ENCODE assay signal across 8 mouse cellular contexts in genomic region chr17:32492349-32492980, GRCm38 (mm10). TPM values are rescaled to one million over a fixed set of nuclear protein-coding genes. Genes with fewer than 3 reads are reported as not detected.
A peak's percentile ranks its signal among the peaks of the same experiment; 100 is the strongest.
DNase-seq lines count a peak whose midpoint lies in the region; ATAC-seq and TF ChIP-seq lines count a peak whose summit lies in the region.

No protein-coding gene starts in this region.

- peaks cover 26% of the 10 kb centered on the region for H3K27me3 ChIP-seq in forebrain, embryonic 12.5 days
- peaks cover 15% of the 10 kb centered on the region for H3K27me3 ChIP-seq in hindbrain, embryonic 12.5 days
- H3K27me3 ChIP-seq in limb, embryonic 14.5 days (ENCODE audit: control insufficient read depth, insufficient read depth, low read length): no peaks in the 10 kb centered on the region
- H3K27me3 ChIP-seq in midbrain, embryonic 12.5 days: peaks cover 27% of the 10 kb centered on the region

- 7% methylated on average over 30 of the region's 30 CpGs for WGBS in forebrain, embryonic 12.5 days
- WGBS in hindbrain, embryonic 12.5 days: 6% methylated on average over 30 of the region's 30 CpGs
- 9% methylated on average over 29 of the region's 30 CpGs for WGBS in limb, embryonic 14.5 days
- 7% methylated on average over 30 of the region's 30 CpGs for WGBS in midbrain, embryonic 12.5 days

- no peak for TF ChIP-seq POLR2A in limb, embryonic 14.5 days (IDR thresholded peaks at IDR 0.05; ENCODE audit: borderline replicate concordance, extremely low read depth, insufficient read depth, insufficient read length)

- H3K4me3 ChIP-seq in forebrain, embryonic 12.5 days (replicated peaks): peak overlapping the region; percentile 33
- H3K4me3 ChIP-seq in hindbrain, embryonic 12.5 days: peak overlapping the region; percentile 24
- H3K4me3 ChIP-seq in limb, embryonic 14.5 days (replicated peaks; ENCODE audit: low read length): peak overlapping the region; percentile 24
- H3K4me3 ChIP-seq in midbrain, embryonic 12.5 days: peak overlapping the region; percentile 34

- 0 out of 2 replicates have a peak, but pooled peaks cover 4% of the 10 kb centered on the region for H3K4me1 ChIP-seq in forebrain, embryonic 12.5 days
- H3K4me1 ChIP-seq in hindbrain, embryonic 12.5 days: peaks cover 3% of the 10 kb centered on the region; the same call in 1 of the 2 replicates
- H3K4me1 ChIP-seq in limb, embryonic 14.5 days (ENCODE audit: control insufficient read depth, insufficient read depth, low read length): no peaks in the 10 kb centered on the region
- H3K4me1 ChIP-seq in midbrain, embryonic 12.5 days: peaks cover 4% of the 10 kb centered on the region; the same call in 1 of the 2 replicates

- H3K4me2 ChIP-seq in forebrain, embryonic 12.5 days: peak overlapping the region; percentile 54
- peak overlapping the region; percentile 50 for H3K4me2 ChIP-seq in hindbrain, embryonic 12.5 days (replicated peaks)
- peak overlapping the region; percentile 41 for H3K4me2 ChIP-seq in limb, embryonic 14.5 days (replicated peaks; ENCODE audit: low read depth, low read length, severe bottlenecking)
- peak overlapping the region; percentile 50 for H3K4me2 ChIP-seq in midbrain, embryonic 12.5 days (replicated peaks)

- no peaks in the 10 kb centered on the region for H3K36me3 ChIP-seq in forebrain, embryonic 12.5 days (replicated peaks)
- H3K36me3 ChIP-seq in hindbrain, embryonic 12.5 days: no peaks in the 10 kb centered on the region
- H3K36me3 ChIP-seq in limb, embryonic 14.5 days (ENCODE audit: control insufficient read depth, insufficient read depth, low read length): no peaks in the 10 kb centered on the region
- no peaks in the 10 kb centered on the region for H3K36me3 ChIP-seq in midbrain, embryonic 12.5 days

- no peak overlapping the region for H3K27ac ChIP-seq in forebrain, embryonic 12.5 days
- no peak overlapping the region for H3K27ac ChIP-seq in hindbrain, embryonic 12.5 days
- H3K27ac ChIP-seq in limb, embryonic 14.5 days (replicated peaks; ENCODE audit: low read depth, low read length): no peak overlapping the region
- no peak overlapping the region for H3K27ac ChIP-seq in midbrain, embryonic 12.5 days (replicated peaks)

- peak overlapping the region; percentile 51 for H3K9ac ChIP-seq in forebrain, embryonic 12.5 days
- H3K9ac ChIP-seq in hindbrain, embryonic 12.5 days: no peak overlapping the region
- no peak overlapping the region for H3K9ac ChIP-seq in limb, embryonic 14.5 days (ENCODE audit: low read depth, low read length, severe bottlenecking)
- H3K9ac ChIP-seq in midbrain, embryonic 12.5 days (replicated peaks): 0 out of 2 replicates have a peak overlapping the region, but pooled peaks have one; percentile 34

- peak; percentile 11 for DNase-seq in thymus, postnatal 4 days
- DNase-seq in thymus, postnatal 25 days: no peak
- DNase-seq in limb, embryonic 14.5 days (ENCODE audit: low spot score): peak; percentile 38
- DNase-seq in layer of hippocampus, adult 11-12 months (ENCODE audit: low spot score): no peak
- no peak for DNase-seq in urinary bladder, adult 2 months (ENCODE audit: low spot score)

- peak; percentile 81 for ATAC-seq in forebrain, embryonic 12.5 days (ENCODE audit: low FRiP score)
- ATAC-seq in hindbrain, embryonic 12.5 days (ENCODE audit: low FRiP score): 0 out of 2 replicates have a peak, but pooled peaks have one; percentile 46
- ATAC-seq in limb, embryonic 14.5 days (ENCODE audit: low FRiP score, low read depth): no peak
- peak; percentile 62 for ATAC-seq in midbrain, embryonic 12.5 days (ENCODE audit: low FRiP score, low read depth)

- H3K9me3 ChIP-seq in forebrain, embryonic 12.5 days: no peaks in the 10 kb centered on the region
- H3K9me3 ChIP-seq in hindbrain, embryonic 12.5 days (replicated peaks): no peaks in the 10 kb centered on the region
- H3K9me3 ChIP-seq in limb, embryonic 14.5 days (ENCODE audit: control insufficient read depth, low read length): no peaks in the 10 kb centered on the region
- no peaks in the 10 kb centered on the region for H3K9me3 ChIP-seq in midbrain, embryonic 12.5 days

RNA-seq across cellular contexts. Expression of gene Cyp4f17, which starts 13.4 kb away (rescaled TPM):
- polyA plus RNA-seq in forebrain, embryonic 12.5 days (2016; fragmentation: Nextera tagmentation; extraction: Ambion mirVana): 6.5 and 6.8 TPM in 2 replicates
- polyA plus RNA-seq in hindbrain, embryonic 12.5 days (2016; fragmentation: Nextera tagmentation; extraction: Ambion mirVana): 11.7 and 13.3 TPM in 2 replicates
- polyA plus RNA-seq in limb, embryonic 14.5 days (2012; rRNA removed): 16.5 and 26.0 TPM in 2 replicates
- 7.7 and 11.7 TPM in 2 replicates for polyA plus RNA-seq in limb, embryonic 14.5 days (2014; fragmentation: Nextera tagmentation; extraction: Ambion mirVana)
- 11.4 and 11.7 TPM in 2 replicates for polyA plus RNA-seq in midbrain, embryonic 12.5 days (2016; fragmentation: Nextera tagmentation; extraction: Ambion mirVana)
- polyA plus RNA-seq in urinary bladder, adult 2 months (2012; rRNA removed): 13.5 and 13.6 TPM in 2 replicates

RNA-seq across cellular contexts. Expression of gene Cyp4f39, which starts 39.9 kb away (rescaled TPM):
- 0.22 and 0.32 TPM in 2 replicates for polyA plus RNA-seq in forebrain, embryonic 12.5 days (2016; fragmentation: Nextera tagmentation; extraction: Ambion mirVana)
- polyA plus RNA-seq in hindbrain, embryonic 12.5 days (2016; fragmentation: Nextera tagmentation; extraction: Ambion mirVana): 0.99 and 1.3 TPM in 2 replicates
- polyA plus RNA-seq in limb, embryonic 14.5 days (2012; rRNA removed): 5.3 and 5.5 TPM in 2 replicates
- 11.3 and 14.0 TPM in 2 replicates for polyA plus RNA-seq in limb, embryonic 14.5 days (2014; fragmentation: Nextera tagmentation; extraction: Ambion mirVana)
- 0.48 and 0.56 TPM in 2 replicates for polyA plus RNA-seq in midbrain, embryonic 12.5 days (2016; fragmentation: Nextera tagmentation; extraction: Ambion mirVana)
- polyA plus RNA-seq in urinary bladder, adult 2 months (2012; rRNA removed): 8.8 and 9.2 TPM in 2 replicates

RNA-seq across cellular contexts. Expression of gene Cyp4f16, which starts 43.9 kb away (rescaled TPM):
- polyA plus RNA-seq in forebrain, embryonic 12.5 days (2016; fragmentation: Nextera tagmentation; extraction: Ambion mirVana): 19.3 and 19.7 TPM in 2 replicates
- 21.9 and 25.8 TPM in 2 replicates for polyA plus RNA-seq in hindbrain, embryonic 12.5 days (2016; fragmentation: Nextera tagmentation; extraction: Ambion mirVana)
- 34.0 and 39.5 TPM in 2 replicates for polyA plus RNA-seq in limb, embryonic 14.5 days (2012; rRNA removed)
- 16.7 and 18.6 TPM in 2 replicates for polyA plus RNA-seq in limb, embryonic 14.5 days (2014; fragmentation: Nextera tagmentation; extraction: Ambion mirVana)
- 16.7 and 19.9 TPM in 2 replicates for polyA plus RNA-seq in midbrain, embryonic 12.5 days (2016; fragmentation: Nextera tagmentation; extraction: Ambion mirVana)
- polyA plus RNA-seq in urinary bladder, adult 2 months (2012; rRNA removed): 19.7 and 22.9 TPM in 2 replicates

Comparison
In these comparisons a context has a peak if more than half of its experiments do, and no peak if none do; other contexts are left out.
1. DNase-seq: peak in thymus, postnatal 4 days (single experiment) and limb, embryonic 14.5 days (single experiment); none in thymus, postnatal 25 days (single experiment), layer of hippocampus, adult 11-12 months (single experiment) and urinary bladder, adult 2 months (single experiment).
2. H3K9ac ChIP-seq: peak in forebrain, embryonic 12.5 days (single experiment) and midbrain, embryonic 12.5 days (single experiment); none in hindbrain, embryonic 12.5 days (single experiment) and limb, embryonic 14.5 days (single experiment).
3. Peak in every context shown above with its lines, with median percentiles within 50 percentile points of each other: H3K4me2 ChIP-seq and H3K4me3 ChIP-seq.